Mouse (Mus musculus): ENCODE results near the gene Ralgps1.

DNA sequence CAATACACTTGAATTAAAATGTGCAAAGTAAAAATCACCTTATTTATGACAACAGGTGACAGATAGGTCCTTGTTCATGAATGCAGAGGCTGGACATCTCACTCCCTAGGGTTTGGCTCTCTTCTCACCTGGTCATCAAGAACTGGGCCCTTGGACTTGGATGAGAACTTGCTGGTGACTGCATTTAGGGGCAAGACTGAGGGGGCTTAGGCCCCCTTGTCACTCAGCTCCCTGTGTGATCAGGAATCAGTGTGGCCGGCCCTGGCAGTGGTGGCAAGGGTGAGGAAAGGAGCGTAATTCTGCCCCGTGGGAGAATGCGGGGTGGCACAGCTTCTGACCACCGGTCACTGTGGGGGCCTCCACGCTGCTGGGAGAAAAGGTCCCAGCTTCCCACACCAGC, 234.9 kb downstream of the Ralgps1 start:
- no peak for TF ChIP-seq POLR2A (IDR thresholded peaks at IDR 0.05; ENCODE audit: control insufficient read depth, extremely low read depth, insufficient read depth, low read length, poor library complexity)
- TF ChIP-seq CTCF (IDR thresholded peaks at IDR 0.05; ENCODE audit: borderline replicate concordance, control insufficient read depth, extremely low read depth, insufficient read depth, low read length, poor library complexity) = no peak

Measured in thymus, adult 2 months (tissue).